Mouse (Mus musculus) embryonic facial prominence, embryonic 14.5 days (tissue): ENCODE results near the gene Ckap2. TPM values are rescaled to one million over a fixed set of nuclear protein-coding genes. Genes with fewer than 3 reads are reported as not detected.
"Not testable (repeated sequence)": the region's sequence is repeated elsewhere in the genome, so short reads cannot be mapped to it uniquely, and the experiment has no call there.

Source experiments
- ATAC-seq: fragments of 200-750 bp; cut with Nextera tagmentation; 2 replicates; pipeline ENCODE4 v1.8.0; 2017; ENCODE audit warnings: low read depth, moderate number of reproducible peaks, moderate TSS enrichment
- DNase-seq: peaks from one replicate; pipeline ENCODE4 v3.0.0-alpha.2; 2015; ENCODE audit warnings: low spot score
- H3K27ac ChIP-seq: fragments of 300-500 bp; sonication (generic); replicated peaks from 2 replicates; pipeline ENCODE4 v1.5.1; 2014; ENCODE audit warnings: low read depth, mild to moderate bottlenecking, low read length, moderate library complexity
- H3K27me3 ChIP-seq: fragments of 300-500 bp; sonication (generic); replicated peaks from 2 replicates; pipeline ENCODE4 v1.6.1; 2014; ENCODE audit warnings: low read length; ENCODE audit not compliant: control insufficient read depth, insufficient read depth
- H3K36me3 ChIP-seq: fragments of 300-500 bp; sonication (generic); 2 replicates; pipeline ENCODE4 v1.6.1; 2014; ENCODE audit warnings: low read length, mixed read lengths; ENCODE audit not compliant: control insufficient read depth, insufficient read depth
- H3K4me1 ChIP-seq: fragments of 300-500 bp; sonication (generic); 2 replicates; pipeline ENCODE4 v1.6.1; 2014; ENCODE audit warnings: antibody characterized with exemption, low read length; ENCODE audit not compliant: control insufficient read depth, insufficient read depth
- H3K4me2 ChIP-seq: fragments of 300-500 bp; sonication (generic); 2 replicates; pipeline ENCODE4 v1.6.1; 2014; ENCODE audit warnings: low read depth, mild to moderate bottlenecking, low read length, moderate library complexity, mixed read lengths
- H3K4me3 ChIP-seq: fragments of 300-500 bp; sonication (generic); 2 replicates; pipeline ENCODE4 v1.5.1; 2014; ENCODE audit warnings: low read depth, mild to moderate bottlenecking, low read length
- H3K9ac ChIP-seq: fragments of 300-500 bp; sonication (generic); 2 replicates; pipeline ENCODE4 v1.6.1; 2014; ENCODE audit warnings: low read depth, mild to moderate bottlenecking, low read length, moderate library complexity, mixed read lengths
- H3K9me3 ChIP-seq: fragments of 300-500 bp; sonication (generic); 2 replicates; pipeline ENCODE4 v1.6.1; 2016; ENCODE audit warnings: low read length; ENCODE audit not compliant: control insufficient read depth
- WGBS: fragments of 180-500 bp; shearing (Covaris S2); extraction: QIAGEN DNeasy Blood & Tissue Kit; methylation state at CpG from one replicate; pipeline ENCODE4 v1.1.7; 2014; 5-methylcytosine and 5-hydroxymethylcytosine counted together
- polyA plus RNA-seq: library from polyadenylated mRNA; unstranded; fragments of >200 nt; fragmentation: Nextera tagmentation; extraction: Ambion mirVana; gene quantifications from 2 replicates; pipeline ENCODE4 v1.2.1, GENCODE M21; 2014

Ckap2 gene
- polyA plus RNA-seq, 1 experiment from 2014 or later: 35.6 TPM

GRCm38 (mm10) chr8:22142592-22142991 is 43.0 kb downstream of the Ckap2 start:
- H3K36me3 ChIP-seq: 0 out of 2 replicates have a peak, but pooled peaks cover 2% of the 10 kb centered on the region
- 74% methylated on average over 4 of the region's 4 CpGs for WGBS
- no peaks in the 10 kb centered on the region for H3K27me3 ChIP-seq
- no peak overlapping the region for H3K4me3 ChIP-seq
- no peak overlapping the region for H3K4me2 ChIP-seq
- no peaks in the 10 kb centered on the region for H3K9me3 ChIP-seq
- DNase-seq (no peak), ATAC-seq (no peak)
- H3K27ac ChIP-seq: no peak overlapping the region
- no peak overlapping the region for H3K9ac ChIP-seq
- H3K4me1 ChIP-seq: no peaks in the 10 kb centered on the region

- DNase-seq: no peak
- no peak for ATAC-seq
- Histone ChIP-seq H3K9ac (no peak overlapping the region), H3K4me2 (no peak overlapping the region), H3K9me3 (no peaks in the 10 kb centered on the region), H3K4me3 (no peak overlapping the region), H3K36me3 (no peaks in the 10 kb centered on the region), H3K4me1 (no peaks in the 10 kb centered on the region), H3K27me3 (no peaks in the 10 kb centered on the region), H3K27ac (no peak overlapping the region)
- WGBS: 83% methylated on average over 4 of the region's 4 CpGs
Measured at GRCm38 (mm10) chr8:22141836-22142385, 43.7 kb downstream of the Ckap2 start.

- not testable (repeated sequence) for H3K27me3 ChIP-seq, H3K4me2 ChIP-seq, H3K4me3 ChIP-seq, H3K27ac ChIP-seq, H3K4me1 ChIP-seq, H3K36me3 ChIP-seq, H3K9ac ChIP-seq, H3K9me3 ChIP-seq
- ATAC-seq: peak; percentile 55; the same call in 1 of the 2 replicates
- DNase-seq: peak; percentile 18
- 70% methylated on average over 9 of the region's 9 CpGs for WGBS
Measured at GRCm38 (mm10) chr8:22136462-22136861, 49.2 kb downstream of the Ckap2 start.

GRCm38 (mm10) chr8:22134750-22135135 is 50.9 kb downstream of the Ckap2 start:
- no peak overlapping the region for H3K4me2 ChIP-seq
- WGBS: 81% methylated on average over 5 of the region's 5 CpGs
- no peak for ATAC-seq
- H3K27ac ChIP-seq: no peak overlapping the region
- H3K36me3 ChIP-seq: peaks cover 4% of the 10 kb centered on the region; the same call in 1 of the 2 replicates
- no peaks in the 10 kb centered on the region for H3K27me3 ChIP-seq
- H3K4me3 ChIP-seq: no peak overlapping the region
- no peaks in the 10 kb centered on the region for H3K9me3 ChIP-seq
- no peak for DNase-seq
- H3K4me1 ChIP-seq: no peaks in the 10 kb centered on the region
- H3K9ac ChIP-seq: no peak overlapping the region

GRCm38 (mm10) chr8:22134078-22134749 is 51.4 kb downstream of the Ckap2 start:
- H3K4me3 ChIP-seq: no peak overlapping the region
- DNase-seq (no peak), ATAC-seq (no peak)
- H3K9ac ChIP-seq: no peak overlapping the region
- H3K36me3 ChIP-seq: peaks cover 4% of the 10 kb centered on the region; the same call in 1 of the 2 replicates
- no peaks in the 10 kb centered on the region for H3K27me3 ChIP-seq
- no peak overlapping the region for H3K27ac ChIP-seq
- H3K4me1 ChIP-seq: no peaks in the 10 kb centered on the region
- no peak overlapping the region for H3K4me2 ChIP-seq
- 91% methylated on average over 7 of the region's 7 CpGs for WGBS
- no peaks in the 10 kb centered on the region for H3K9me3 ChIP-seq

GRCm38 (mm10) chr8:22132062-22132461 is 53.6 kb downstream of the Ckap2 start:
- Histone ChIP-seq H3K27ac (no peak overlapping the region), H3K9ac (no peak overlapping the region), H3K9me3 (no peaks in the 10 kb centered on the region), H3K27me3 (no peaks in the 10 kb centered on the region), H3K4me1 (no peaks in the 10 kb centered on the region), H3K4me3 (no peak overlapping the region), H3K4me2 (no peak overlapping the region), H3K36me3 (peaks cover 9% of the 10 kb centered on the region)
- DNase-seq (peak; percentile 9), ATAC-seq (peak; percentile 68)
- WGBS: 72% methylated on average over 12 of the region's 12 CpGs

- Histone ChIP-seq H3K4me3 (peak within 1 kb of the TSS; percentile 38), H3K9me3 (no peaks in the 10 kb centered on the region), H3K27me3 (no peaks in the 10 kb centered on the region), H3K27ac (no peak within 1 kb of the TSS), H3K9ac (peak within 1 kb of the TSS; percentile 44), H3K36me3 (peaks cover 5% of the 10 kb centered on the region; the same call in 1 of the 2 replicates), H3K4me1 (no peaks in the 10 kb centered on the region), H3K4me2 (peak within 1 kb of the TSS; percentile 60)
- DNase-seq: peak; percentile 86
- 1% methylated on average over 29 of the region's 29 CpGs for WGBS
- peak; percentile 88 for ATAC-seq
Measured at GRCm38 (mm10) chr8:22124220-22125152, 61.1 kb downstream of the Ckap2 start, which contains the start of gene Nek5. Gene Nek5, minus strand, starts transcription at chr8:22125053.
